Mouse (Mus musculus) heart, embryonic 14.5 days (tissue): ENCODE measurements around the gene Trim8. TPM values are rescaled to one million over a fixed set of nuclear protein-coding genes. Genes with fewer than 3 reads are reported as not detected.

Experiments
- ATAC-seq: fragments of 200-750 bp; cut with Nextera tagmentation; 2 replicates; pipeline ENCODE4 v1.8.0; 2017; ENCODE audit warnings: low read depth, moderate TSS enrichment; ENCODE audit not compliant: insufficient number of reproducible peaks, insufficient read depth, low FRiP score
- H3K27ac ChIP-seq, 2 experiments: fragments of 200-500 bp in 1 of 2; fragments of 300-500 bp in 1 of 2; sonication (generic) in 1 of 2; replicated peaks in 1 of 2; 2 replicates each; pipeline ENCODE4 v1.5.1; 2012 to 2014; ENCODE audit warnings: low read depth in 2 of 2, low read length in 2 of 2, control low read depth in 1 of 2, mild to moderate bottlenecking in 1 of 2, mixed read lengths in 1 of 2; ENCODE audit not compliant: control insufficient read depth in 1 of 2, insufficient read depth in 1 of 2
- H3K27me3 ChIP-seq: fragments of 300-500 bp; sonication (generic); 2 replicates; pipeline ENCODE4 v1.6.1; 2014; ENCODE audit warnings: mild to moderate bottlenecking, low read length, control low read depth; ENCODE audit not compliant: control insufficient read depth, insufficient read depth
- H3K36me3 ChIP-seq: fragments of 300-500 bp; sonication (generic); 2 replicates; pipeline ENCODE4 v1.6.1; 2014; ENCODE audit warnings: mild to moderate bottlenecking, control low read depth, low read length, mixed read lengths; ENCODE audit not compliant: control insufficient read depth, insufficient read depth
- H3K4me1 ChIP-seq, 2 experiments: fragments of 200-500 bp in 1 of 2; fragments of 300-500 bp in 1 of 2; sonication (generic) in 1 of 2; 2 replicates each; pipeline ENCODE4 v1.6.1; 2012 to 2014; ENCODE audit warnings: low read length in 2 of 2, control low read depth in 1 of 2, mixed read lengths in 1 of 2; ENCODE audit not compliant: control insufficient read depth in 2 of 2, insufficient read depth in 2 of 2
- H3K4me2 ChIP-seq: fragments of 300-500 bp; sonication (generic); 2 replicates; pipeline ENCODE4 v1.6.1; 2014; ENCODE audit warnings: mild to moderate bottlenecking, low read length
- H3K4me3 ChIP-seq, 2 experiments: fragments of 200-500 bp in 1 of 2; fragments of 300-500 bp in 1 of 2; sonication (generic) in 1 of 2; 2 replicates each; pipeline ENCODE4 v1.5.1; 2012 to 2014; ENCODE audit warnings: low read length in 2 of 2, mild to moderate bottlenecking in 2 of 2, control low read depth in 1 of 2, low read depth in 1 of 2, moderate library complexity in 1 of 2; ENCODE audit not compliant: control insufficient read depth in 1 of 2, insufficient read depth in 1 of 2
- H3K9ac ChIP-seq: fragments of 300-500 bp; sonication (generic); 2 replicates; pipeline ENCODE4 v1.6.1; 2014; ENCODE audit warnings: mild to moderate bottlenecking, low read length
- H3K9me3 ChIP-seq: fragments of 300-500 bp; sonication (generic); 2 replicates; pipeline ENCODE4 v1.6.1; 2016; ENCODE audit warnings: low read length, control low read depth; ENCODE audit not compliant: control insufficient read depth
- WGBS: fragments of 180-500 bp; shearing (Covaris S2); extraction: QIAGEN DNeasy Blood & Tissue Kit; methylation state at CpG from one replicate; pipeline ENCODE4 v1.1.7; 2014; 5-methylcytosine and 5-hydroxymethylcytosine counted together
- polyA plus RNA-seq: library from polyadenylated mRNA; unstranded; fragments of >200 nt; fragmentation: Nextera tagmentation; extraction: Ambion mirVana; gene quantifications from 2 replicates; pipeline ENCODE4 v1.2.1, GENCODE M21; 2014

Trim8 gene
- polyA plus RNA-seq, 1 experiment from 2014 or later: 23.4 TPM

GRCm38 (mm10) chr19:46510401-46510800 is 8.9 kb downstream of the Trim8 start:
- Histone ChIP-seq H3K4me1 (peaks cover 40 to 63% of the 10 kb centered on the region in 2 experiments), H3K36me3 (peaks cover 93% of the 10 kb centered on the region), H3K27me3 (no peaks in the 10 kb centered on the region), H3K4me3 (no peak overlapping the region), H3K27ac (peak overlapping the region in 1 of 2 experiments; percentile 62; a peak in 2 of 4 replicates), H3K4me2 (no peak overlapping the region), H3K9ac (peak overlapping the region; percentile 0; the same call in 1 of the 2 replicates), H3K9me3 (no peaks in the 10 kb centered on the region)
- ATAC-seq: no peak
- WGBS: 44% methylated on average over 5 of the region's 5 CpGs

DNA sequence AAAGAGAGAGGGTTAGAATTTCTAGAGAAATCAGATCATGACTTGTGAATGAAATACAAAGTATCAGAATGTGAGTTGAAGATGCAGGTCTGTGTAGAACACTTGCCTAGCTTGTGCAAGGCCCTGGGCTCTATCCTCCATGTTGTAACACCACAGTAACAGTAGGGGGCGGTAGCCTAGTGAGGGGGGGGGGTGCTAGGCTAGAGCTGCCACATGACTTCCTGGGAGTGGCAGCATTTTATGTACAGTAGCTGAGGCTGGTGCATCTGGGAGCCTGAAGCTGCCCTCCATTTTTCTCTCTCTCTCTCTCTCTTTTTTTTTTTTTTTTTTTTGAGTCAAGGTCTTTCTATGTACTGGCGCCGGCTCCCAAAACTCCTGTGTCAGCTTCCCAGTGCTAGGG is 9.3 kb downstream of the Trim8 start:
- Histone ChIP-seq H3K4me2 (no peak overlapping the region), H3K4me3 (no peak overlapping the region), H3K9ac (no peak overlapping the region), H3K27me3 (no peaks in the 10 kb centered on the region), H3K9me3 (no peaks in the 10 kb centered on the region), H3K4me1 (peaks cover 36 to 59% of the 10 kb centered on the region in 2 experiments), H3K36me3 (peaks cover 93% of the 10 kb centered on the region), H3K27ac (peak overlapping the region; percentile 44 to 62)
- 64% methylated on average over 3 of the region's 3 CpGs for WGBS
- ATAC-seq: no peak

DNA sequence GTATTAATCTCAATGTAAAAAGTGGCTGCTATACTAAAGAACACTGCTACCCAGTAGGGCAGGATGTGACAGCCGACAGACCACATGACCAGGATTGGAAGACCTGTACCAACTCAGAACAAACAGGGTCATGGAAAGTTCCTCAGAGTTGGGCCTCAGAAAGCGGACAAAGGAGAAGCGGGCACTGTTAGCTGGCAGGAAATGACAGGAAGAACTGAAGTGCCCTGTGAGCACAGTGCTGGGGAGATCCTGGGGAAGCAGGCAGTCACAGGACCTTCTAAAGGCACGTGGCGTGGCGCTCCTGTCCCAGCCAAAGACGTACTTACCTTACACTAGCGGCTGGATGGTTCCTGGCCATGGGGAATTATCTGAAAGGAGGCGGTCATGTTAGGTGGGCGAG is 9.8 kb downstream of the Trim8 start:
- 68% methylated on average over 10 of the region's 10 CpGs for whole genome bisulfite sequencing
- ATAC-seq: 0 out of 2 replicates have a peak, but pooled peaks have one; percentile 15
- no peaks in the 10 kb centered on the region for H3K27me3 ChIP-seq
- H3K36me3 ChIP-seq: peaks cover 93% of the 10 kb centered on the region
- H3K27ac ChIP-seq: peak overlapping the region; percentile 44 to 62
- H3K4me1 ChIP-seq: peaks cover 33 to 54% of the 10 kb centered on the region in 2 experiments
- no peak overlapping the region for H3K4me3 ChIP-seq
- no peaks in the 10 kb centered on the region for H3K9me3 ChIP-seq
- no peak overlapping the region for H3K4me2 ChIP-seq
- no peak overlapping the region for H3K9ac ChIP-seq

DNA sequence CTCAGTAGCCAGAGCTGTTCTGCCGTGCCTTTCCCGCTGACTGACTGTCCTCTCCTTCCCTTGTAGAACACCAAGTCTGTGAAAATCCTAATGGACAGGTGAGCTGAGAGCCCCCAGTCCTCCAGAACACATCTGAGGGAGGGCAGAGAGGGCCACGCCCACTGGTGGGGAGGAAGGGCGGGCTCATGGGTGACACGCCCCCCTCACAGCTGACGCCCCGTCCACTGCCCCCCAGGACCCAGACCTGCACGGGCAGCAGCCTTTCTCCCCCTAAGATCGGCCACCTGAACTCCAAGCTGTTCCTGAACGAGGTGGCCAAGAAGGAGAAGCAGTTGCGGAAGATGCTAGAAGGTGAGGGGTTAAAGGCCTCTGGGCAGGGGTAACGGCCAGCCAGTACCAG is 12.9 kb downstream of the Trim8 start:
- H3K27ac ChIP-seq: no peak overlapping the region
- no peak overlapping the region for H3K9ac ChIP-seq
- WGBS: 79% methylated on average over 12 of the region's 12 CpGs
- no peak for ATAC-seq
- H3K36me3 ChIP-seq: peaks cover 74% of the 10 kb centered on the region
- peaks cover 19 to 41% of the 10 kb centered on the region in 2 experiments for H3K4me1 ChIP-seq
- no peaks in the 10 kb centered on the region for H3K9me3 ChIP-seq
- no peak overlapping the region for H3K4me2 ChIP-seq
- H3K27me3 ChIP-seq: no peaks in the 10 kb centered on the region
- H3K4me3 ChIP-seq: no peak overlapping the region

- Histone ChIP-seq H3K4me2 (no peak overlapping the region), H3K27me3 (no peaks in the 10 kb centered on the region), H3K9ac (no peak overlapping the region), H3K9me3 (no peaks in the 10 kb centered on the region), H3K27ac (no peak overlapping the region), H3K36me3 (peaks cover 66% of the 10 kb centered on the region), H3K4me3 (no peak overlapping the region), H3K4me1 (peaks cover 15 to 32% of the 10 kb centered on the region in 2 experiments)
- WGBS: 83% methylated on average over 24 of the region's 24 CpGs
- ATAC-seq: no peak
Observed at GRCm38 (mm10) chr19:46515287-46515821, 13.9 kb downstream of the Trim8 start.

GRCm38 (mm10) chr19:46516667-46517528 is 15.4 kb downstream of the Trim8 start:
- H3K4me1 ChIP-seq: peaks cover 12 to 19% of the 10 kb centered on the region in 2 experiments
- WGBS: 62% methylated on average over 3 of the region's 3 CpGs

DNA sequence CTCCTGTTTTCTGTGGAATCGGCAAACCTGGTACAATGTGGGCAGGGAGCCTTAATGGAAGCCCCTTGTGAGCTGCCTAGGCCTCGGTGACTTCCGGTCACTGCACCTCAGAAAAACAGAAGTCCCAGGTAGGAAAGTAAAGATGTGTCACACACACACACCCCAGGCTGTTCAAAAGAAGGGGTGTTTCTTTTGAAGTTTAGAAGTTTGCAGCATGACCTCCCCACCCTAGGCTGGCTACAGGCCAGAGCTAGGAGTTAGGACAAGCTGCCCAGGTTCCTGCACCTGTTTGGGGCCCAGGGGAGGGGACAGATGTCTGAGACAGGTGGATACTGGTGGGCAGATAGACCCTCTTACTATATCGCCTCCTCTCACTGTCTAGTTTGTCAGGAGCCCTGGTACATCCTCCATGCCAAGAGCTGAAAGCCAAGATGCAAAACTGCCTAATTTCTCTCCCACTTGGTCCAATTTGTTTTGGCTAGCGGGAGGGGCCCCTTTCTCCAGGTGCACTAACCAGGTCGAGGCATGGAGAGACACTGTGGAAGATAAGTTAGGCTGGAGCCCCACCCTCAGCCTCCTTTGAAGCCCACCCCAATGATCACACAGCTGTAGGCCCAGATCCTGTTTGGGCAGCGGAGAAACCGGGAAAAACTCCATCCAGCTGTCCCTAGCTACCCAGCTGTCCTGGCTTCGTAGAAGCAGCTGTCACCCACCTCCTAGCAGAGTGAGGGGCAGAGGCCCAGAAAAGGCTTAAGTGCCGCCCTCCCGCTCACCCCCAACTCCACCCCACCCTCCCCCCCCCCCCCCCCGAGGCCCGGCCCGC is 16.2 kb downstream of the Trim8 start:
- WGBS: 37% methylated on average over 11 of the region's 14 CpGs
- Histone ChIP-seq H3K27ac (peak overlapping the region in 1 of 2 experiments; percentile 38; a peak in 1 of 4 replicates), H3K9ac (peak overlapping the region; percentile 69), H3K4me2 (peak overlapping the region; percentile 71), H3K4me1 (peaks cover 16 to 28% of the 10 kb centered on the region in 2 experiments), H3K9me3 (no peaks in the 10 kb centered on the region), H3K27me3 (no peaks in the 10 kb centered on the region), H3K36me3 (peaks cover 46% of the 10 kb centered on the region), H3K4me3 (peak overlapping the region in 1 of 2 experiments; percentile 18; a peak in 1 of 4 replicates)
- 0 out of 2 replicates have a peak, but pooled peaks have one; percentile 3 for ATAC-seq

More at GRCm38 (mm10) chr19:46516667-46517528, 15.4 kb downstream of the Trim8 start:
- Histone ChIP-seq H3K4me2 (no peak overlapping the region), H3K9me3 (no peaks in the 10 kb centered on the region), H3K9ac (no peak overlapping the region), H3K36me3 (peaks cover 55% of the 10 kb centered on the region), H3K27ac (0 out of 4 replicates have a peak overlapping the region, but pooled peaks of 1 of the 2 experiments have one; percentile 38), H3K4me3 (no peak overlapping the region), H3K27me3 (no peaks in the 10 kb centered on the region)
- no peak for ATAC-seq
